Mouse (Mus musculus) MEL (cell line): Measurements from ENCODE around the gene Sgsm1. TPM values are rescaled to one million over a fixed set of nuclear protein-coding genes. Genes with fewer than 3 reads are reported as not detected.

Source experiments
- DNase-seq: peaks from one replicate; pipeline ENCODE4 v3.0.0; 2011; ENCODE audit warnings: low read depth, low spot score
- H3K27ac ChIP-seq: 2 replicates; pipeline ENCODE4 v1.5.1; 2012; ENCODE audit warnings: low read depth, mild to moderate bottlenecking, control low read depth, low read length, moderate library complexity; ENCODE audit not compliant: control insufficient read depth
- H3K27me3 ChIP-seq, 2 experiments: fragments of 150-350 bp in 1 of 2; sonication (generic) in 1 of 2; 2 replicates each; pipeline ENCODE4 v1.6.1; 2012; ENCODE audit warnings: low read length in 2 of 2, mild to moderate bottlenecking in 2 of 2, improper control_type of control experiment in 1 of 2, moderate library complexity in 1 of 2; ENCODE audit not compliant: insufficient read depth in 2 of 2, control insufficient read depth in 1 of 2
- H3K36me3 ChIP-seq, 2 experiments: 2 replicates each; pipeline ENCODE4 v1.6.1; 2012 to 2014; ENCODE audit warnings: low read length in 2 of 2, improper control_type of control experiment in 1 of 2, inconsistent platforms in 1 of 2, mild to moderate bottlenecking in 1 of 2; ENCODE audit not compliant: insufficient read depth in 2 of 2, control insufficient read depth in 1 of 2
- H3K4me1 ChIP-seq, 2 experiments: fragments of 150-350 bp in 1 of 2; sonication (generic) in 1 of 2; 2 replicates each; pipeline ENCODE4 v1.6.1; 2012; ENCODE audit warnings: low read length in 2 of 2, improper control_type of control experiment in 1 of 2, mild to moderate bottlenecking in 1 of 2; ENCODE audit not compliant: insufficient read depth in 2 of 2, control insufficient read depth in 1 of 2
- H3K4me3 ChIP-seq, 2 experiments: fragments of 150-350 bp in 1 of 2; sonication (generic) in 1 of 2; 2 replicates each; pipeline ENCODE4 v1.5.1; 2012; ENCODE audit warnings: low read depth in 2 of 2, low read length in 2 of 2, mild to moderate bottlenecking in 2 of 2, moderate library complexity in 2 of 2, control low read depth in 1 of 2, improper control_type of control experiment in 1 of 2; ENCODE audit not compliant: control insufficient read depth in 1 of 2, insufficient read depth in 1 of 2
- H3K79me2 ChIP-seq: 2 replicates; pipeline ENCODE4 v1.6.1; 2012; ENCODE audit warnings: mild to moderate bottlenecking, low read length, moderate library complexity; ENCODE audit not compliant: control insufficient read depth, poor library complexity, insufficient read depth
- H3K9ac ChIP-seq: 2 replicates; pipeline ENCODE4 v1.6.1; 2012; ENCODE audit warnings: low read depth, mild to moderate bottlenecking, control low read depth, low read length, moderate library complexity; ENCODE audit not compliant: control insufficient read depth, poor library complexity, severe bottlenecking
- H3K9me3 ChIP-seq: fragments of 150-350 bp; sonication (generic); replicated peaks from 2 replicates; pipeline ENCODE4 v1.6.1; 2012; ENCODE audit warnings: mild to moderate bottlenecking, low read length, improper control_type of control experiment, moderate library complexity; ENCODE audit not compliant: insufficient read depth
- CHD1 ChIP-seq: IDR thresholded peaks from 2 replicates; pipeline ENCODE4 v1.6.1; 2012; ENCODE audit warnings: low read depth, mild to moderate bottlenecking, inconsistent platforms, low read length, improper control_type of control experiment
- CHD2 ChIP-seq: IDR thresholded peaks from 2 replicates; pipeline ENCODE4 v1.6.1; 2011; ENCODE audit warnings: low read length, improper control_type of control experiment
- CTCF ChIP-seq, 3 experiments: IDR thresholded peaks in 2 of 3; conservative IDR thresholded peaks in 1 of 3; 2 replicates each; pipeline ENCODE4 v1.5.1; 2011 to 2012; ENCODE audit warnings: low read length in 3 of 3, low read depth in 2 of 3, mild to moderate bottlenecking in 2 of 3, improper control_type of control experiment in 1 of 3, inconsistent platforms in 1 of 3, mixed read lengths in 1 of 3, moderate library complexity in 1 of 3; ENCODE audit not compliant: control insufficient read depth in 1 of 3, insufficient read depth in 1 of 3, poor library complexity in 1 of 3, severe bottlenecking in 1 of 3
- ETS1 ChIP-seq: IDR thresholded peaks from 2 replicates; pipeline ENCODE4 v1.6.1; 2012; ENCODE audit warnings: low read depth, mild to moderate bottlenecking, inconsistent platforms, low read length, improper control_type of control experiment, moderate library complexity
- GATA1 ChIP-seq: IDR thresholded peaks from 2 replicates; pipeline ENCODE4 v1.6.1; 2011; ENCODE audit warnings: low read depth, low read length, improper control_type of control experiment
- JUND ChIP-seq: IDR thresholded peaks from 2 replicates; pipeline ENCODE4 v1.6.1; 2011; ENCODE audit warnings: low read depth, mild to moderate bottlenecking, improper control_type of control experiment, low read length
- MXI1 ChIP-seq: IDR thresholded peaks from 2 replicates; pipeline ENCODE4 v1.6.1; 2011; ENCODE audit warnings: mild to moderate bottlenecking, low read depth, low read length, improper control_type of control experiment
- POLR2AphosphoS5 ChIP-seq: IDR thresholded peaks from 2 replicates; pipeline ENCODE4 v1.6.1; 2012; ENCODE audit warnings: low read depth, borderline replicate concordance, mild to moderate bottlenecking, inconsistent platforms, low read length, moderate library complexity, mixed read lengths
- TCF12 ChIP-seq: IDR thresholded peaks from 2 replicates; pipeline ENCODE4 v1.6.1; 2014; ENCODE audit warnings: low read depth, mild to moderate bottlenecking, inconsistent platforms, low read length, improper control_type of control experiment, moderate library complexity
- USF1 ChIP-seq: IDR thresholded peaks from 2 replicates; pipeline ENCODE4 v1.6.1; 2014; ENCODE audit warnings: low read depth, mild to moderate bottlenecking, inconsistent platforms, low read length, improper control_type of control experiment, moderate library complexity
- USF2 ChIP-seq, 2 experiments: IDR thresholded peaks; 2 replicates each; pipeline ENCODE4 v1.6.1; 2011 to 2012; ENCODE audit warnings: improper control_type of control experiment in 2 of 2, low read length in 2 of 2, borderline replicate concordance in 1 of 2, inconsistent platforms in 1 of 2, low read depth in 1 of 2, mild to moderate bottlenecking in 1 of 2; ENCODE audit not compliant: insufficient read depth in 1 of 2
- ZNF384 ChIP-seq: IDR thresholded peaks from 2 replicates; pipeline ENCODE4 v1.6.1; 2012; ENCODE audit warnings: low read depth, mild to moderate bottlenecking, inconsistent platforms, low read length, improper control_type of control experiment
- polyA plus RNA-seq, 2 experiments: library from polyadenylated mRNA; stranded (reverse) in 1 of 2; unstranded in 1 of 2; fragments of >175 nt in 1 of 2; fragments of >200 nt in 1 of 2; gene quantifications; 2 replicates each; pipeline versions ENCODE4 v1.2.1 to v1.2.4; 2012; ENCODE audit warnings: low replicate concordance in 2 of 2, low read depth in 1 of 2; ENCODE audit not compliant: insufficient read length in 2 of 2, insufficient read depth in 1 of 2, missing spikeins in 1 of 2
- total RNA-seq: library from RNA; depleted of rRNA; stranded (reverse); fragments of 300-350 nt; gene quantifications from 2 replicates; pipeline ENCODE4 v1.2.3, GENCODE M21; 2012

The Sgsm1 gene
- total and polyA plus RNA-seq, 3 experiments: not detected

- H3K27me3 ChIP-seq: no peaks in the 10 kb centered on the region; a peak in 1 of 4 replicates
These were observed 96.5 kb downstream of the Sgsm1 start for GRCm38 (mm10) chr5:113214041-113214440.

GRCm38 (mm10) chr5:113212156-113212835, 98.3 kb downstream of the Sgsm1 start:
- no peak overlapping the region for H3K27ac ChIP-seq
- no peak overlapping the region for H3K4me3 ChIP-seq
- TF ChIP-seq ZNF384 (no peak), CHD1 (no peak)
- DNase-seq: no peak
- H3K36me3 ChIP-seq: no peaks in the 10 kb centered on the region
- H3K9ac ChIP-seq: no peak overlapping the region
- no peaks in the 10 kb centered on the region; a peak in 1 of 4 replicates for H3K27me3 ChIP-seq
- no peaks in the 10 kb centered on the region for H3K79me2 ChIP-seq
- H3K4me1 ChIP-seq: no peaks in the 10 kb centered on the region
- no peaks in the 10 kb centered on the region for H3K9me3 ChIP-seq

More at GRCm38 (mm10) chr5:113214041-113214440, 96.5 kb downstream of the Sgsm1 start:
- TF ChIP-seq CHD2 (no peak), ETS1 (no peak), GATA1 (no peak), USF2 (IDR thresholded peaks at IDR 0.05; ENCODE audit: borderline replicate concordance in 1 of 2, insufficient read depth in 1 of 2, low read depth in 1 of 2, low read length in 2 of 2) (no peak), MXI1 (no peak), CTCF (IDR thresholded peaks at IDR 0.05 in 2 of 3, conservative IDR thresholded peaks at IDR 0.05 in 1 of 3; ENCODE audit: control insufficient read depth in 1 of 3, insufficient read depth in 1 of 3, low read depth in 2 of 3, low read length in 3 of 3, poor library complexity in 1 of 3, severe bottlenecking in 1 of 3) (no peak), POLR2AphosphoS5 (no peak), TCF12 (no peak), USF1 (no peak)
- TF ChIP-seq, all 39 proteins: peak for 0
- Histone ChIP-seq H3K9ac (no peak overlapping the region), H3K27ac (no peak overlapping the region), H3K36me3 (no peaks in the 10 kb centered on the region), H3K9me3 (no peaks in the 10 kb centered on the region), H3K79me2 (no peaks in the 10 kb centered on the region), H3K4me1 (no peaks in the 10 kb centered on the region), H3K4me3 (no peak overlapping the region)
- DNase-seq: no peak

- H3K9me3 ChIP-seq: no peaks in the 10 kb centered on the region
- no peaks in the 10 kb centered on the region for H3K4me1 ChIP-seq
- no peaks in the 10 kb centered on the region for H3K79me2 ChIP-seq
- no peaks in the 10 kb centered on the region for H3K36me3 ChIP-seq
- no peak for DNase-seq
- no peak for TF ChIP-seq JUND
- H3K4me3 ChIP-seq: no peak overlapping the region
- no peaks in the 10 kb centered on the region; a peak in 1 of 4 replicates for H3K27me3 ChIP-seq
- no peak overlapping the region for H3K9ac ChIP-seq
- no peak overlapping the region for H3K27ac ChIP-seq
These were observed 100.3 kb downstream of the Sgsm1 start for GRCm38 (mm10) chr5:113210314-113210713.
